Mouse (Mus musculus) frontal cortex, adult 2 months (tissue): ENCODE data around the gene Iffo1. TPM values are rescaled to one million over a fixed set of nuclear protein-coding genes. Genes with fewer than 3 reads are reported as not detected.

Source experiments
- DNase-seq, 2 experiments: peaks; one replicate each; pipeline ENCODE4 v3.0.0; 2022; ENCODE audit warnings: low spot score in 1 of 2; ENCODE audit errors: extremely low spot score in 1 of 2
- polyA plus RNA-seq: library from polyadenylated mRNA; depleted of rRNA; stranded (reverse); fragments of >200 nt; gene quantifications from 2 replicates; pipeline ENCODE4 v1.2.3, GENCODE M21; 2012; rRNA removed

Iffo1 gene
- polyA plus RNA-seq = 86.9 and 94.3 TPM in 2 replicates

DNA sequence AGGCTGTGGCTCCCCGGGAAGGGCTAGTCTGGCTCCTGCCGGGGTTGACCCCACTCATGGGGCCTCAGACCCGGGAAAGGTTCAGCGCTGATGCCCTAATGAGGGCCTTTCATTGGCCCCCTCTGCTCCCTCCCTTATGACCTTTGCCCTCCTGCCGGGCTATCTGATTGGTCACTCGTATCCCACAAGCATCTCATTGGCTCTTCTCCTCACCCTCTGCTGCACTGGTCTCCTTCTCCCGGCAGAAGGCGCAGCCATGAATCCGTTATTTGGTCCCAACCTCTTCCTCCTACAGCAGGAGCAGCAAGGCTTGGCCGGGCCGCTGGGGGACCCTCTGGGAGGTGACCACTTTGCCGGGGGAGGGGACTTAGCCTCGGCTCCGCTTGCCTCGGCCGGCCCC, at the start of gene Iffo1:
TSS of gene Iffo1 (plus strand) at position 241 of the 400 bp plus-strand sequence.
- peak; percentile 94 to 95 for DNase-seq

DNA sequence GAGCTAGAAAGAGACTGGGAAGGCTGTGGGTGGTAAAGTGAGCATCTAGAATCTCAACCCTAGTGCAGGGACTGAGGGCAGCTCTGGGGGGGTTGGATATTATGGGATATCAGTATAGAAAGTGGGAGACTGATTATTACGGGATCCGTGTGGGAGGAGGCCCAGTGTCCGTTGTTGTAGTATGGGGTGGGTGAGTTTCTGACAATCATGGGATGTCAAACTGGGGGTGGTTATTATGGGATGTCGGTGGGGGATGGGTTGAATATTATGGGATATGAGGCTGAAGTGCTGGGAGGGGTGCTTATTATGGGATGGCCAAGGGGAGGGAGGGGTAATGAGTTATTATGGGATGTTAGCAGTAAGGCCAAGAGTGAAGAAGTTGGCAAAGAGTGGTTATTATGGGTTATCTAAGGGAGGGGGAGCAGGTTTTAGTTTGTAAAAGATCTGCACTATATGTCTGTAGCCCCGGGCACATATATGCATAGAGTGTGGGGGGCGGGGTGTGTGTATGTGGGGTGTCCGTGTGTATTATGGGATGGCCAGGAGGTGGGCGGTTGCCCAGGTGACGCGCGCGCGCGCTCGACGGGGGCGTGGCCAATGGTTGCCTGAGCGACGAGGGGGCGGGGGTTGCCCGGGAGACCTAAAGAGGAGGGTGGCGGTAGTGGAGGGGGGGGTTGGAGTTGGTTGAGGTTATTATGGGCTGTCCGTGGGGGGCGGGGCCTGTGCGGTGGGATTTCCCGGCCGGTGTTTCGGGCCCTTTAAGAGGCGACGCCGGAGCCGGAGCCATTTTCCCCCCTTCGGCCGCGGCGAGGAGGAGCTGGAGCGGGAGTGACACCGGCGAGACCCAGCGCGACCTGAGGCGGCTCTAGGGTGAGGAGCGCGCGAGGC, 49.4 kb upstream of the Iffo1 start, which contains the start of gene Chd4:
TSS of gene Chd4 (plus strand) at position 591 of the 888 bp plus-strand sequence.
- peak; percentile 89 to 96 for DNase-seq

DNA sequence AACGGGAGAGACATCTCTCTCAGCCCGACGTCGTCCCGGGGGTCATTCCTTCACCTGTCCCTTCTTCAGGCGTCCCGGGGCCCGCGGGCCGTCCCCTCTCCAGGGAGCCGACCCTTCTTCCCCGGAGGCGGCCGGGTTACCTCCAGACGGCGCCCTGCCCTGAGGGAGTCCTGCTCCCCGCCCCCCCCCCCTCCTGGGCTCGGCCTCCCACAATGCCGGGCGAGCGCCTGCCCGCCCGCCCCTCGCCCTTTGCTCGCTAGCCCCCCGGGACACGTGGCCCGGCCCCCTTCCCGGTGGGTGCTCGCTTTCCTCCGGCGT, 48.8 kb upstream of the Iffo1 start:
- no peak for DNase-seq

DNA sequence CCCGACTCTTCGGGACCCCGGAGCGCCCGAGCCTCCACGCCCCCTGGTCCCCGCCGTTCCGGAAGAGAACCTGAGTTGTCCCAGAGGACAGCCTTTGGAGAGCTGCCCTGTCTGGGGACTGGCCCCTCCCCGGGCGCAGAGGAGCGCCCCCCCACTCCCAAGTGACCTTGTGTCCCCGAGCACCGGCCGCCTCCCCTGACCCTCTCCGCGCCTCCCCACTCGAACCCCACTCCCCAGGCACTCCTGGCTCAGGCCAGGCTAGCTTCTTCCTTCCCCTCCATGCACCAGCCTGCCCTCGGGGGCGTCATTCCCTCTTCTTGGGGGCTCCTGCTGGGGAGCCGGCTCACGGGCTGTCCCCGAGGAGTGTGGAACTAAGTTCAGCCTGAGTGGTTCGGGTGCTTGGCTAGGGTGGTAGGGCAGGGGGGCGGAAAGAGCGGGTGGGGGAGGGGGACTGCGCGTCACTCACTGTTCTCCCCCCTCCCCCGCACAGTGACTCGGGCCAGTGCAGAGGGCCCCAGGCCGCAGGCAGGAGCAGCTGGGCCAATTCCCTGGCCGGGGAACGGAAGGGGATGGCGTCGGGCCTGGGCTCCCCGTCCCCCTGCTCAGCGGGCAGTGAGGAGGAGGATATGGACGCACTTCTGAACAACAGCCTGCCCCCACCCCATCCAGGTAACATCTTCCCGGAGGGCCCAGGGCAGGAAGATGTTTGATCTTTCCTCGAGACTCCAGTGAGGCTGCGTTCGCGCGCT, 48.3 kb upstream of the Iffo1 start:
- DNase-seq = no peak

DNA sequence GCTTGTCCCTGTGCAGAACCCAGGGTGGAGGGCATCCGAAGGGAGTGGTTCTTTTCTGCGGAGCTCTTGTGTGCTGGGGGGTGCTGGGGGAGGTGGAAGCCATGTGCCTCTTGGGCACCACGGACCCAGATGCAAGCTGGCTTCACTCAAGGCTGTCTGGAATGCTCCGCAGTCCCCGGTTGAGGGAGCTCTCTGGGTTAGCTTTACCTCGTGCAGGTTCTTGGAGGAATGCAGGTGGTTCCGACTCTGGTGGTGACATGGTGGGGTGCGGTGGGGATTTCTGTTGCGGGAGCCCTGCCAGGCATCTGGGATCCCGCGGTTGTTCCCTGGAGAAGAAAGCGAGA, 47.7 kb upstream of the Iffo1 start:
- no peak for DNase-seq

DNA sequence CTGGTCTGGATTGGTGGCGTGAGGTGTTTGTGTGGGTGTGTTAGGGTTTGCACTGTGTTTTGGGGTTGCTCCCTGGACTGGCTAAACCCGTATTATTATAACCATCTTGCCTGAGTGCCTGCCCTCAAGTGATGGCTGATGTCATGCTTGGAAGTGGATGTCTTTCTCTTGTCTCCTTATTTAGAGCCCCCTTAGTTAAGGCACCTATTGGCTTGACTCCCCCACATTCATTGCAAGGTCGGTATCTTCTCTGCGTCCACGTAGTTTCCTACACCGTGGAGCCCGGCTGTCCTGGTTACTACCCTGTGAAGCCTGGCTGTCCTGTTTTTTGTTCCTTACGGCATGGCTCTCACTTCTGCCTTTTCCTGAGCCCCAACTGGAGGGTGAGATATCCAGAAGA, 47.1 kb upstream of the Iffo1 start:
- no peak for DNase-seq

DNA sequence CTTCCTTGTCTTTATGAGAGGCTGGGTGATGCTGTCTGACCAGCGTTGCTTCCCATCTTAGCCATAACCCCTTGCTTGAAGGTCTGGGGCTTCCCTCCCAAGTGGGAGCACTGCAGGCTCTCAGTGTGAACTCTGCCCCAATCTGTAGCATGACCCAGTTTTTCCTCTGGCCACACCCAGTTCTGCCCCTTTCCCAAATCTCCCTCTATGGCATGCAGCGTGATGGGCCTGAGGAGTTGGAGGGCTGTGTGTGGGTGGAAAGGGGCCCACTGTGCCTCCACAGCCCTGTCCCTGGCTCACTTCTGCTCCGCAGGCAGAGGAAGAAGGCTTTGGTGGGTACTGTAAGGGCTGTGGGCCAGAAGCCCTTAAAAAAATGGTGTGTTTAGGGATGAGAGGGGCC, 46.5 kb upstream of the Iffo1 start:
- no peak for DNase-seq

DNA sequence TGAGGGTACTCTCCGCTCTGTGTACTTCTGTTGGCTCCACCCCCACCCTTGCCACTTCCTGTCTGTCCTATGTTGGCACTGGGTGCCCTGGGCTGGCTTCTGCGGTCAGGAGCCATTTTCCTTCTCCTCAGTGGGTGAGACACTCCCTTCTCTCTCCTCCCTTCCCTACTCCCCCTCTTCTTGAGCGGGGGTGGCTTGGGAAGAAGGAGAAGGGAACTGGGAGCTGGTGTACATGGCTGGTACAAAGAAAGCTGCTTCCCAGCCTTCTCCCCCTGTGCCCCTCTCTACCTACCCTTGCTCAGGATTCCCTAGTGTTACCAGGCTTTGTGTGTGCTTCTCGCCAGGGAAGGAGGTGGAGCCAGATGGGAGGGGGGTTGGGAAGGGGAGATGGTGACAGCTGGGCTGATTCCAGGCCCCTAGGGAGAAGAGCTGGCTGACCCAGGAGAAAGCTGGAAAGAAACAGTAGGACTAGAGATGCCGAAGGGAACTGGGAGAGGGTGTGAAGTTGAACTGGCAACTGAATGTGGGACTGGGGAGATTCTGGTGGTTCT, 45.5 kb upstream of the Iffo1 start:
- DNase-seq = no peak

DNA sequence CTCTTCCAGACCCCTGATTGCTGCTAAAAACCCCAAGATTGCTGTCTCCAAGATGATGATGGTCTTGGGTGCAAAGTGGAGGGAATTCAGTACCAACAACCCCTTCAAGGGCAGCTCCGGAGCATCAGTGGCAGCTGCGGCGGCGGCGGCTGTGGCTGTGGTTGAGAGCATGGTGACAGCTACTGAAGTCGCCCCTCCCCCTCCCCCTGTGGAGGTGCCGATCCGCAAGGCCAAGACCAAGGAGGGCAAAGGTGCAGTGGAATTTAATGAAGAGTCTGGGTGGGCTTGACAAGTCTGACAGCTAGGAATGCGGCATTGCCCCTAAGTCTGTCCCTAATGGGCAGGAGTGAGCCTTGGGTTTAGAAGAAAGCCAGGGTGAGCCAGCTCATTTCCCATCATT, 43.6 kb upstream of the Iffo1 start:
- no peak for DNase-seq

DNA sequence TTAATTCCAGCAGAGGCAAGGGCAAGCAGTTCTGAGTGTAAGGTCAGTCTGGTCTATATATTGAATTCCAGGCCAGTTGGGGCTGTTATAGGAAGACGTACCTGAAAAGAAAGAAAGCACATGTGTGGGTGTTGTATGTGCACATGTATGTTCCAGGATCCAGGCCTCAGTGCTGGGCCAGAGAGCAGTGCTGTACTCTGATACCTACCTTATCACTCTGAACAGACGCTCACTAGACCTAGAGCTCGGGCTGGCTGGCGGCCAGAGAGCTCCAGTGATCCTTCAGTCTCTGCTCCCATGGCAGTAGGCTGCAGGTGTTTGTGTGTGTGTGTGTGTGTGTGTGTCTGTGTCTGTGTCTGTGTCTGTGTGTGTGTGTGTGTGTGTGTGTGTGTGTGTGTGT, 40.8 kb upstream of the Iffo1 start:
- no peak for DNase-seq

DNA sequence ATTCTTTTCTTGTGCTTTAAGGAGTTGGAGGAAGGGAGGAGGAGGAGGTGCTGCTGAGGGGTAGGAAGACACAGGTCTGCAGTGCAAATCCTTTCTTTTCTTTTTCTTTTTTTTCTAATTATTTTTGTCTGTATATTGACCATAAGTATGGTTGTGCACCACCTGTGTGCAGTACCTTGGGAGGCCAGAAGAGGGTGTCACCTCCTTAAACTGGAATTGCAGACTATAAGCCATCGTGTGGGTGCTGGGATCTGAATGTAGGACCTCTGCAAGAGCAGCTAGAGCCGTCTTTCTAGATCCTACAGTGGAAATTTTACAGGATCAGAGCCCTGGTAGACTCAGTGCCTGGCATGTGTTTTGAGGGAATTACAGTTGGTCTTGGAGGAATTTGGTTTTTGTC, 37.3 kb upstream of the Iffo1 start:
- DNase-seq = no peak

DNA sequence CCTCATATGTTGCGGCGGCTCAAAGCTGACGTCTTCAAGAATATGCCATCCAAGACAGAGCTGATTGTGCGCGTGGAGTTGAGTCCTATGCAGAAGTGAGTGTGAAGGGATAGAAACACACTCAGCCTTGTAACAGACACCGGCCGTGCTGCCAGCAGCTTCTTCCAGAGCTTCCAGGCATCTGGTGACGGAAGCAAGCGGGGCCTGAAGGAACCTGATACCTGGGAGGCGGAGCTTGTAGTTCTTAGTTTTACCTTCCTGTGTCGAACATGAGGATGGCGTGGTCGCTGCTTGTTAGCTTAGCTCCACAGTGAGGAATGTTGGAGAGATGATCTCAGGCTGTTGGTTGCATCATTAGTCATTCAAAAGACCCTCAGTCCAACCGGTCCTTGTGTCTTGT, 35.7 kb upstream of the Iffo1 start:
- no peak for DNase-seq

DNA sequence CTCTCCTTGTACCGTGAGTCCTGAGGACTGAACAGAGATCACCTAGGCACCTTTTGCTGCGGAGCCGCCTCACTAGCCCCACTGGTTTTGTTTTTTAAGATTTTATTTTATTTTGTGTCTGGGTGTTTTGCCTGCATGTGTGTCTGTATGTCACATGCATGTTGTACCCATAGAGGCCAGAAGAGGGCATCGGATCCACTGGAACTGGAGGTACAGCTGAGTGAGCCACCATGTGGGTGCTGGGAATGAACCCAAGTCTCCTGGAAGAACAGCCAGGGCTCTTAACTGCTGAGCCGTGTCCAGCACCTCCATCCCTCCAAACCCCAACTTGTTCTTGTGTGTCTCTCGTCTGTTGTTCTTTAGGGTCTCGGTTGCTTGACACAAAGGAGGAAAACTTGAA, 34.1 kb upstream of the Iffo1 start:
- DNase-seq = peak in 1 of 2 experiments; percentile 57

DNA sequence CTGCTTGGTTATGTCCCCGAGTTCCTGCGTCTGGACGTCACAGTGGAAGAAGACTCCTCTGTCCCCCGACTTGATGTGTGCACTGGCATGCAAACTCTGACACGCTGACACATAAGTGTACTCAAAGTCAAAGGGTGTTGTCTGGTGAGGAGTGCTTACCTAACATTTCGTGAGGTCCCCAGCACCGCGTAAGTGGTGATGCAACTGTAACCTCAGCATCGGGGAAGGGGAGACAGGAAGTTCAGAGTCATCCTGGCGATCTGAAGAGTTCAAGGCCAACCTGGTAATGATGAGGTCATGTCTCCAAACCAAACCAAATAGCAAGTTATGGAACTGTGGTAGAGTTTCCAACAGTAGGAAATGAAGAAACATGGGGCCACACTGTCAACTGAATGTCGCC, 32.5 kb upstream of the Iffo1 start:
- DNase-seq = no peak

DNA sequence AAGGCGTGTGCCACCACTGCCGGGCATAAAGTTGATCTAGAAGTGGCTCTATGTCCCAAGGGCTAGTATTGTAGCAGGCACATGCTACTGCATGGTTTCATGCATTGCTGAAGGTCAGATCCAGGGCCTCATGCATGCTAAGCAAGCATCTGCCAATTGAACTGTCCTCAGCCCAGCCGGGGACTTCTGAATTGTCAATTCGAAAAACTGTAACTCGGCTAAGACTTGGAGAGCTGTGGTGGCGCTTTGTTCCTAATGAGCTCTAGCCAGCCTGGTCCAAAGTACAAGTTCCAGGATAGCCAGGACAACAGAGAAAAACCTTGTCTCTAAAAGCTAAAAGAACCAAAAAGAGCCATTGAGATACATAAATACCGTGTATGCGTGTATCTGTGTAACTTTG, 25.7 kb upstream of the Iffo1 start:
- DNase-seq = no peak

DNA sequence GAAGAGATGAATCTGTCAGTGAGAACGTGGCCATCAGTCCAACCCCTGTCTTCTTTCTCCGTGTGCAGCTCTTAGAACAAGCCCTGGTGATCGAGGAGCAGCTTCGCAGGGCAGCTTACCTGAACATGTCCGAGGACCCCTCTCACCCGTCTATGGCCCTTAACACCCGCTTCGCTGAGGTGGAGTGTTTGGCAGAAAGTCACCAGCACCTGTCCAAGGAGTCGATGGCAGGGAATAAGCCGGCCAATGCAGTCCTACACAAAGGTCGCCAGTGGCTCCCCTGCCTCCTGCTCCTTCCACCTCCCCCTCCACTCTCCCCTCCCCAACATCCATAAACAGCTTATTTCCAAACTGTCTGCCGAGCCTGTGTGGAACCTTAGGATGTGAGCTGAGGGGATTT, 16.3 kb upstream of the Iffo1 start:
- DNase-seq = no peak

DNA sequence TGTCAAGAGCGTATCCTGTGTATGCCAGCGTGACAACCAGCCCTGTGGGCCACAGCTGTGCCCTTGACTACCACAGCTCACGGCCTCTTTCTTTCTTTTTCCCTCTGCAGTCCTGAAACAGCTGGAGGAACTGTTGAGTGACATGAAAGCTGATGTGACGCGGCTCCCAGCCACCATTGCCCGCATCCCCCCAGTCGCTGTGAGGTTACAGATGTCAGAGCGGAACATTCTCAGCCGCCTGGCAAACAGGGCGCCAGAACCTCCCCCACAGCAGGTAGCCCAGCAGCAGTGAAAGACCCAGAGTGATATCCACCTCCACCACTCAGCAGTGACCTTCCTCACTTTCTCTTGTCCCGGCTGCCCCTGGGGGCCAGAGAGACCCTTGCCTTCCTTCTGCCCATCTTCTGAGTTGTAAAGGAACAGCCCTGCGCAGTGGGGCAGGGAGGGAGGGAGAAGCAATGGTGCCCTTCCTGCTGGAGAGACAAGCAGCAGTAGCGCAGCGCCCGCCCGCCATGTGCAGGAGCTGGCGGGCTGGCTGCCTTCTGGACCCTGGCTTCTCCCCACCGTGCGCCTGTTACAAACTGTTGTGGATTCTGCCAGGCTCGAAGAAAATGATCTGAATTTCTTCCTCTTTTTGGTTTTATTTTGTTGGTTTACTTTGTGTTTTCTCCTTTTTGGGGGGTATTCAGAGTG, 15.2 kb upstream of the Iffo1 start:
- no peak for DNase-seq

DNA sequence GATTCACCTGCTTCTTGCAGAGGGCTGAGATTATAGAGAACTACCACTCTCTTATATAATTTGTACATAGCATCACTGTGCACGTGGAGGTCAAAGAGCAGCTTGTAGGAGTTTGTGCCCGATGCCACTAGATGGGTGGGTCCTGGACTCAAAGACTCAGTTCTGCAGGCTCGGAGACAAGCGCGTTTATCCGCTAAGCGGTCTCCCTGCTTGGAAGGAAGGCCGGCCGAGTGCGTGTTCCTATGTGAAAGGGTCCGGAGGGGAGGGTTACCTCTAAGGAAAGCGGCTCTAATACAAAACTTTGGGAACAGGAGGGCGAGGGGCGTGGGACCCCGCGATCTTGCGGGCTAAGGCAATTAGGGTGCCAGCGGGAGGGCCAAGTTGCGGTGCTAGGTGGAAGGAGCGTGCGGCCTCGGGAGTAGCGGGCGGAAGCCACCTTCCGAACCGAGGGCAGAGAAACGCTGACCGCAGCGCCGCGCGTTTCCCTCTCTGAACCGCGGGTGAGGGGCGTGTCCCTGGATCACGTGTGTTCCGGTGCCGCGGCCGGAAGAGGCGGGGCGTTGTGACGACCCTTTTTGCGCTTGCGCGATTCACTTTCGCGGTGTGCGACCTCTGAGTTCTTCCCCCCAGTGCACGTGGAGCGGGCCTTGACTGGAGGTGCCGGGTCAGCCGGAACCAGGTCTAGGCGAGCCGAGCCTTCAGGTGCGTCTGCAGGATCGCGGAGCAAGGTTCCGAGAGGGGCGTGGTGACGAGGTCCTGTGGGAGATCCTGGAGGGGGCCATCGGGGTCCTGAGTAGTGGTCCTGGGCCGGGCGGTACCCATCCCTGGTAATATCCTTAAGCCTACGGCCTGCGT, 13.5 kb upstream of the Iffo1 start, which contains the start of gene Nop2:
TSS of gene Nop2 (plus strand) at position 608 of the 855 bp plus-strand sequence.
- peak in 1 of 2 experiments; percentile 87 for DNase-seq

DNA sequence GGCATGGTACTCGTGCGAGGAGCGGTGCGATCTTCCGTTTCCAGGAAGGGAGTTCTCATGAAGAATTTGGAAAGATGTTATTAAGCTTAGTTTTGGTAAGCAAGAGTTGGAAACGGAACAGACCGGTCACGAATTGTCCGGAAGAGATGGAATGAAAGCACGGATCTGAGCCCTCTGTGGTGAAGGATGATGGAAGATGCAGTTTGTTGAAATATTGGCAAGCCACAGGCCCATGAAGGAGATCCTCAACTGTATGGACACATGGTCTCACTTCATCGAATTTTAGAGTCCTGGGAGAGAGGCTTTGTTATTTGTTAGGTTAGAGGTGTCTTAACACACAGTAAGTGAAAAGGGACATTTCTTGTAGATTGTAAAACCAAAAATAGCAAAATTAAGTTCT, 12.6 kb upstream of the Iffo1 start:
- no peak for DNase-seq

DNA sequence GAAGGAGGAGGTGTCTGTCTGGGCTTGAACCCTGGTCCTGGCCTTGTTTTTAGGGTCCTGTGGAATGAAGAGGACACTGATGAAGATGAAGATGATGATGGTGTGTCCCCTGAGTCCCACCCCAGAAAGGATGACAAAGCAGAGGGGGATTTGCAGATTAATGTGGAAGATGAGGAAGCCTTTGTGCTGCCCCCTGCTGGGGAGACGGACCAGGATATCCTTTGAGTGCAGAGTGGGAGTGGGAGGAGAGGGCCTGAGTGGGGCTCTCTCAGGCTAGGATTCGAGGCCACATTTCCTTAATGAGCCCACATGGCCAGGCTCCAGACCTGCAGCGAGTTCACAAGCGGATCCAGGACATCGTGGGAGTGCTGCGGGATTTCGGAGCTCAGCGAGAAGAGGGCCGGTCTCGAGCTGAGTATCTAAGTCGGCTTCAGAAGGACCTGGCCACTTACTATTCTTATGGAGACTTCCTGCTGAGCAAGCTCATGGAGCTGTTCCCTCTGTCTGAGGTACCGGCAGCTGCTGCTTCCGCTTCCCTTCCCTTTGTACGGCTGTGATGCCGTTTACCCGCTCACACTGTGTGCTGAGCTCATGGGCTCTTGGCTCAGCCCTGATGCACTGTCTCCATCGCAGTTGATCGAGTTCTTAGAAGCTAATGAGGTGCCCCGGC, 7.9 kb upstream of the Iffo1 start:
- DNase-seq = peak in 1 of 2 experiments; percentile 66
